Comparison of ENCODE assay signal across 20 mouse cellular contexts in genomic region chr11:96692250-96692649, GRCm38 (mm10).
"Had no signal": no experiment of that assay in that cellular context is flagged by ENCODE, and none has a peak within 500 bp of the region (broad histone marks: within the 10 kb centered on the region; RNA-seq: fewer than 3 reads in every experiment).

No protein-coding gene starts in this region.

- H3K9me3 ChIP-seq: midbrain, embryonic 10.5 days; midbrain, embryonic 12.5 days; neural tube, embryonic 13.5 days; neural tube, embryonic 15.5 days; stomach, embryonic 15.5 days had no signal

- H3K27me3 ChIP-seq: midbrain, embryonic 12.5 days; neural tube, embryonic 13.5 days; neural tube, embryonic 15.5 days; stomach, embryonic 15.5 days had no signal

- DNase-seq: lung, adult 18-20 months; lung, embryonic 14.5 days; lung, postnatal 10 days; lung, postnatal 4 days; midbrain, embryonic 14.5 days; retina, postnatal 1 day; right cerebral cortex, adult 18-20 months; right cerebral cortex, postnatal 25 days; right cerebral cortex, postnatal 4 days; spleen, adult 18-20 months; thymus, adult 2 months; thymus, postnatal 25 days; thymus, postnatal 4 days had no signal

- H3K4me3 ChIP-seq: midbrain, embryonic 10.5 days; midbrain, embryonic 12.5 days; myocyte; neural tube, embryonic 13.5 days; neural tube, embryonic 15.5 days; stomach, embryonic 15.5 days had no signal

- H3K4me1 ChIP-seq: stomach, embryonic 15.5 days had no signal

- H3K36me3 ChIP-seq: midbrain, embryonic 10.5 days; midbrain, embryonic 12.5 days; neural tube, embryonic 13.5 days; neural tube, embryonic 15.5 days; stomach, embryonic 15.5 days had no signal

- H3K27ac ChIP-seq: midbrain, embryonic 10.5 days; midbrain, embryonic 12.5 days; neural tube, embryonic 13.5 days; neural tube, embryonic 15.5 days; stomach, embryonic 15.5 days; stomach, postnatal 0 days had no signal
